Mouse (Mus musculus) heart, embryonic 14.5 days (tissue): ENCODE data around the gene Pter. TPM values are rescaled to one million over a fixed set of nuclear protein-coding genes. Genes with fewer than 3 reads are reported as not detected.

ENCODE experiments used
- ATAC-seq: fragments of 200-750 bp; cut with Nextera tagmentation; 2 replicates; pipeline ENCODE4 v1.8.0; 2017; ENCODE audit warnings: low read depth, moderate TSS enrichment; ENCODE audit not compliant: insufficient number of reproducible peaks, insufficient read depth, low FRiP score
- H3K27ac ChIP-seq, 2 experiments: fragments of 200-500 bp in 1 of 2; fragments of 300-500 bp in 1 of 2; sonication (generic) in 1 of 2; replicated peaks in 1 of 2; 2 replicates each; pipeline ENCODE4 v1.5.1; 2012 to 2014; ENCODE audit warnings: low read depth in 2 of 2, low read length in 2 of 2, control low read depth in 1 of 2, mild to moderate bottlenecking in 1 of 2, mixed read lengths in 1 of 2; ENCODE audit not compliant: control insufficient read depth in 1 of 2, insufficient read depth in 1 of 2
- H3K27me3 ChIP-seq: fragments of 300-500 bp; sonication (generic); 2 replicates; pipeline ENCODE4 v1.6.1; 2014; ENCODE audit warnings: mild to moderate bottlenecking, low read length, control low read depth; ENCODE audit not compliant: control insufficient read depth, insufficient read depth
- H3K36me3 ChIP-seq: fragments of 300-500 bp; sonication (generic); 2 replicates; pipeline ENCODE4 v1.6.1; 2014; ENCODE audit warnings: mild to moderate bottlenecking, control low read depth, low read length, mixed read lengths; ENCODE audit not compliant: control insufficient read depth, insufficient read depth
- H3K4me1 ChIP-seq, 2 experiments: fragments of 200-500 bp in 1 of 2; fragments of 300-500 bp in 1 of 2; sonication (generic) in 1 of 2; 2 replicates each; pipeline ENCODE4 v1.6.1; 2012 to 2014; ENCODE audit warnings: low read length in 2 of 2, control low read depth in 1 of 2, mixed read lengths in 1 of 2; ENCODE audit not compliant: control insufficient read depth in 2 of 2, insufficient read depth in 2 of 2
- H3K4me2 ChIP-seq: fragments of 300-500 bp; sonication (generic); 2 replicates; pipeline ENCODE4 v1.6.1; 2014; ENCODE audit warnings: mild to moderate bottlenecking, low read length
- H3K4me3 ChIP-seq, 2 experiments: fragments of 200-500 bp in 1 of 2; fragments of 300-500 bp in 1 of 2; sonication (generic) in 1 of 2; 2 replicates each; pipeline ENCODE4 v1.5.1; 2012 to 2014; ENCODE audit warnings: low read length in 2 of 2, mild to moderate bottlenecking in 2 of 2, control low read depth in 1 of 2, low read depth in 1 of 2, moderate library complexity in 1 of 2; ENCODE audit not compliant: control insufficient read depth in 1 of 2, insufficient read depth in 1 of 2
- H3K9ac ChIP-seq: fragments of 300-500 bp; sonication (generic); 2 replicates; pipeline ENCODE4 v1.6.1; 2014; ENCODE audit warnings: mild to moderate bottlenecking, low read length
- H3K9me3 ChIP-seq: fragments of 300-500 bp; sonication (generic); 2 replicates; pipeline ENCODE4 v1.6.1; 2016; ENCODE audit warnings: low read length, control low read depth; ENCODE audit not compliant: control insufficient read depth
- whole genome bisulfite sequencing: fragments of 180-500 bp; shearing (Covaris S2); extraction: QIAGEN DNeasy Blood & Tissue Kit; methylation state at CpG from one replicate; pipeline ENCODE4 v1.1.7; 2014; 5-methylcytosine and 5-hydroxymethylcytosine counted together
- polyA plus RNA-seq: library from polyadenylated mRNA; unstranded; fragments of >200 nt; fragmentation: Nextera tagmentation; extraction: Ambion mirVana; gene quantifications from 2 replicates; pipeline ENCODE4 v1.2.1, GENCODE M21; 2014

The Pter gene
- polyA plus RNA-seq, 1 experiment from 2014 or later: 26.9 TPM

DNA sequence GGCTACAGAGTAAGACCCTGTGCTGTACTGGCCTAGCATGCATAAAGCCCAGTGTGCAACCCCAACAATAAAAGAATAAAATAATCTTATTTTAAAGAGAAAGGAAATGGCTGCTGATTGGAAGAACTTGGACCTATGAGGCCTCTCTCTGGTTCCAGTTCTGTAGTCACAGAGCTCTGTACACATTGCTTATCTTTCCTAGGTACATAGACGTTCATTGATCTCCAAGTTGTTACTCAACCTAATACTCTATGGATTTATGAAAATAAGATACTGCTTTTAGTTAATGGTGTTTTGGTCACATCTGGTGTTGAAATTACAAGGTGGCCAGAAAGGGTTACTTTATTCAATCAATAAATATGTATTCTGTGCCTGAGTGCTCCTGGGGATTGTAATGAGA, 1.8 kb downstream of the Pter start:
- 59% methylated on average over 1 of the region's 1 CpGs for WGBS
- Histone ChIP-seq H3K9ac (no peak overlapping the region), H3K9me3 (no peaks in the 10 kb centered on the region), H3K4me3 (no peak overlapping the region), H3K27me3 (no peaks in the 10 kb centered on the region), H3K4me1 (peaks cover 3 to 32% of the 10 kb centered on the region in 2 experiments), H3K36me3 (no peaks in the 10 kb centered on the region), H3K27ac (no peak overlapping the region), H3K4me2 (peak overlapping the region; percentile 69)
- ATAC-seq: no peak

- 8% methylated on average over 2 of the region's 2 CpGs for WGBS
- peak; percentile 50; the same call in 1 of the 2 replicates for ATAC-seq
Measured at GRCm38 (mm10) chr2:12930338-12930737, 6.5 kb downstream of the Pter start.

GRCm38 (mm10) chr2:12933905-12934304, 10.1 kb downstream of the Pter start:
- Histone ChIP-seq H3K9me3 (peaks cover 3% of the 10 kb centered on the region; the same call in 1 of the 2 replicates), H3K4me3 (no peak overlapping the region), H3K4me1 (peaks cover 3 to 11% of the 10 kb centered on the region in 2 experiments), H3K27me3 (no peaks in the 10 kb centered on the region), H3K4me2 (no peak overlapping the region), H3K9ac (no peak overlapping the region), H3K27ac (no peak overlapping the region), H3K36me3 (no peaks in the 10 kb centered on the region)
- ATAC-seq: no peak
- WGBS: 89% methylated on average over 2 of the region's 2 CpGs

More at GRCm38 (mm10) chr2:12930338-12930737, 6.5 kb downstream of the Pter start:
- peaks cover 3 to 25% of the 10 kb centered on the region in 2 experiments for H3K4me1 ChIP-seq
- no peak overlapping the region for H3K4me2 ChIP-seq
- peak overlapping the region; percentile 46 to 62 for H3K27ac ChIP-seq
- no peaks in the 10 kb centered on the region for H3K36me3 ChIP-seq
- no peak overlapping the region for H3K9ac ChIP-seq
- no peaks in the 10 kb centered on the region for H3K27me3 ChIP-seq
- peaks cover 3% of the 10 kb centered on the region; the same call in 1 of the 2 replicates for H3K9me3 ChIP-seq
- H3K4me3 ChIP-seq: no peak overlapping the region

- 61% methylated on average over 2 of the region's 2 CpGs for WGBS
- H3K4me3 ChIP-seq: no peak overlapping the region
- peaks cover 3% of the 10 kb centered on the region; the same call in 1 of the 2 replicates for H3K9me3 ChIP-seq
- no peak overlapping the region for H3K27ac ChIP-seq
- H3K4me1 ChIP-seq: peaks cover 2 to 3% of the 10 kb centered on the region in 2 experiments; a peak in 3 of 4 replicates
- no peak overlapping the region for H3K9ac ChIP-seq
- ATAC-seq: no peak
- no peaks in the 10 kb centered on the region for H3K27me3 ChIP-seq
- no peak overlapping the region for H3K4me2 ChIP-seq
- H3K36me3 ChIP-seq: no peaks in the 10 kb centered on the region
Measured at GRCm38 (mm10) chr2:12935286-12935685, 11.4 kb downstream of the Pter start.

DNA sequence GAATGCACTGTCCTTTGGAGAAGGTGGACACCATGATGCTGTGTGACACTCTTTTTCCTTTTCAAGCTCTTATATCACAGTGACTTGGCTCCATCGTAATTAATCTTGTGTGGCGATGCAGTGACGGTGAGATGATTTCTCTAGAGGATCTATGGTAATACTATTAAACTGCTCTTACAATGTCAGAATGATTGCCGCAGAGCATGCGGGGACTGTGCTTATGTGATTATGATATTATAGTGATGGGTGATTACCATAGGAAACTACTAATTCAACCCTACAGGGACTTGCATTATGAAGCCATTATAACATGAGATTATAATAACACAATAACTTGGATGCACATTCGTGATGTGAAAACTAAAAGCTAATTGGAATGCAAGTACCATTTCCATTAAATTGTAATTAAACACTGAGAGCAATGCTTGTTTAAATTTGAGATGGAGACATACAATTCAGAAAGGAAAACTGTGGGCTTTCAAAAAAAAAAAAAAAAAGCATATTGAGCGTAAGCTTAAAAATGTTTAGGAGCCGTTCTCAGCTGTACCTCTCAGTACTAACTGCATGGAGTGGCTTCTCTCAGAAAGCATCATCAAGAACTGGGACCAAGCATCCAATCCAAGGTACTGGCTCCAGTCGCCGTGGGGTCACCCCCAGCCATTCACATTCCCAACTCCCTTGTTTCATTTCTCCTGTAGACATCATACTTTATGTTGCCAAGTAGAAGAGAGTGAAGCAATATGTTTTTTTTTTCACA, 13.8 kb downstream of the Pter start:
- H3K27me3 ChIP-seq: no peaks in the 10 kb centered on the region
- no peak overlapping the region for H3K9ac ChIP-seq
- no peaks in the 10 kb centered on the region for H3K36me3 ChIP-seq
- H3K27ac ChIP-seq: no peak overlapping the region
- no peaks in the 10 kb centered on the region; a peak in 1 of 4 replicates for H3K4me1 ChIP-seq
- no peak overlapping the region for H3K4me2 ChIP-seq
- no peak overlapping the region for H3K4me3 ChIP-seq
- no peak for ATAC-seq
- no peaks in the 10 kb centered on the region for H3K9me3 ChIP-seq
- WGBS: 91% methylated on average over 10 of the region's 10 CpGs

DNA sequence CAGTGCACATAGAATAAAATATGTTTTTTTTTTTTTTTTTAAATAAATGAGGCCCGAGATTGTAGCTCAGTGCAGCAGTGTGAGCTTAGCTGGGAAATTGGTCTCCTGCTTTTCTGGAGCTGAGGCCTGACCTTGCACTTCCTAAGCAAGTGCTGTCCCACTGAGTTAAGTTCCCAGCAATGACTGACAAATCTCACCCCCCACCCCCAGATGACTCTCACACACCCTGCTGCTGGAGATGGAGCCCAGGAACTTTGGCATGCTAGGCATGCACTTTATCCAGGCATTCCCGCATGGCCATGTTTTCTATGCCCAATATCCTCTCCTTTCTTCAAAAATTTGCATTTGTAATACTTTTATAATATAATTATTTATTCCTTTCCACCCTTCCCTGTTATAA, 14.8 kb downstream of the Pter start:
- H3K9me3 ChIP-seq: no peaks in the 10 kb centered on the region
- WGBS: 47% methylated on average over 2 of the region's 2 CpGs
- H3K36me3 ChIP-seq: no peaks in the 10 kb centered on the region
- no peaks in the 10 kb centered on the region for H3K27me3 ChIP-seq
- H3K27ac ChIP-seq: no peak overlapping the region
- no peak for ATAC-seq
- no peak overlapping the region for H3K4me3 ChIP-seq
- H3K4me1 ChIP-seq: no peaks in the 10 kb centered on the region; a peak in 1 of 4 replicates
- H3K4me2 ChIP-seq: no peak overlapping the region
- H3K9ac ChIP-seq: no peak overlapping the region

DNA sequence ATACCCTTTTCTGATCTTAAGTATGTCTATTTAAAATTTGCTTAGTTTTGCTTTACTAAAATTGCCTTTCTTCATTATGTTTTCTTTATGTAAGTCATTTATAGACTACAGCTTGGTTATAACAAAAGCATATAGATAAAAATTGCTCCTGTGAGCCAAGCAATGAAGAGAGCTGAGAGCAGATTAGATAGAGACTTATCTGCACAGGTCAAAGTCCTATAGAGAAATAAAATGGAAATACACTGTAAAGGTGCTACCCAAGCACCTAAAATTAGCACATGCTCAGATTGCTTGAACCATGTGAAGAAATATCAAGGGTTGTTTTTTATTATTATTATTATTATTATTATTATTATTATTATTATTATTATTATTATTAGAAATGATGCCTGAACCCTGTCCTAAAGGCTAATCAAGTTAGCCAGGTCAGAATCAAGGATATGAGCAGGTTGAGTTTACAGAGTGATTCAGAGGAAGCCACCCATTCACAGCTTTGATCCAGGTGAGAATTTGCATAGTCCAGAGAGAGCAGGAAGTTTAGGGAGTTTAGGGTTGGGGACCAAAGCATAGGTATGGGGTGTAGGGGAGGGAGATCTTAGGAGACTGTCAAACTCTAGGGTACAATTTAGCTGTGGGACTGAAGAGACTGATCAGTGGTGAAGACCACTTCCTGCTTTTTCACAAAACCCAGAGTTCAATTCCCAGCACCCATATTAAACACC, 33.0 kb downstream of the Pter start:
- Histone ChIP-seq H3K9me3 (no peaks in the 10 kb centered on the region), H3K27me3 (no peaks in the 10 kb centered on the region), H3K36me3 (no peaks in the 10 kb centered on the region), H3K4me3 (no peak overlapping the region), H3K4me2 (no peak overlapping the region), H3K27ac (no peak overlapping the region), H3K9ac (no peak overlapping the region), H3K4me1 (no peaks in the 10 kb centered on the region)
- ATAC-seq: no peak
